10 mouse cellular contexts compared by ENCODE assay signal in the genomic region with DNA sequence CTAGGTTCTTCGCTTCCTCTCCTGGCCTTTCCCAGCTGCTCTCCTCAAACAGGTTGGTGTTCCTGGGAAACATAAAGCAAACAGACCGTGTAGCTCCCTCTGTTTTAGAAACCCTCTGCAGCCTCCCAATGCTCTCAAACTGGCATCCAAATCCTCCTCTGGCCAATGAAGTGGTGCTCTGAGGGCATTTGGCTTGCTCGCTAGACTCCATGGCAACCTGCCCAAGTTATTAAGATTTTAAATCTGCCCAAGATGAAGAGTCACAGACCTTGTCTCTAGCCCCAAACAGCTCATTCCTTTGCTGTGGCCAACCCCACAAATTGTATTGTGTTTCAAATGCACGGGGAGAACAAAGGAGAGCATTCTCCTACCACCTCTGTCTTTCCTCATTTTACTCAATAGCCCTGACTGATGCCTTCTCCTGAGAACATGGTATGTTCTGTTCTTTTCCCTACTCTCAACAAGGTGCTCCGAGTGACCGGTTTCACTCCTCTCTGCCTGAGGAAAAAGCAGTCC. TPM values are rescaled to one million over a fixed set of nuclear protein-coding genes. Genes with fewer than 3 reads are reported as not detected.
"Had no signal": no experiment of that assay in that cellular context is flagged by ENCODE, and none has a peak within 500 bp of the region (broad histone marks: within the 10 kb centered on the region; RNA-seq: fewer than 3 reads in every experiment).

No protein-coding gene starts in this region.

- ATAC-seq: lung, postnatal 0 days had no signal

- DNase-seq: kidney, postnatal 25 days; layer of hippocampus, adult 9-11 months; layer of hippocampus, postnatal 36 days; lung, adult 2 months; lung, postnatal 36 days; midbrain, embryonic 14.5 days; retina, postnatal 1 day; thymus, postnatal 4 days had no signal

RNA-seq across cellular contexts. Expression of a gene that starts 8.5 kb away (rescaled TPM):
- total RNA-seq: megakaryocyte progenitor cell, adult 5-6 weeks had no signal
